Mouse (Mus musculus) kidney, embryonic 14.5 days (tissue): Measurements from ENCODE around the gene Atxn1. TPM values are rescaled to one million over a fixed set of nuclear protein-coding genes. Genes with fewer than 3 reads are reported as not detected.

Experiments
- ATAC-seq: fragments of 200-750 bp; cut with Nextera tagmentation; 2 replicates; pipeline ENCODE4 v1.8.0; 2017; ENCODE audit warnings: moderate number of reproducible peaks, mild to moderate bottlenecking, moderate TSS enrichment, moderate library complexity; ENCODE audit not compliant: low FRiP score, low TSS enrichment
- H3K27ac ChIP-seq: fragments of 300-500 bp; sonication (generic); 2 replicates; pipeline ENCODE4 v1.5.1; 2014; ENCODE audit warnings: low read depth, mild to moderate bottlenecking, low read length, moderate library complexity, mixed read lengths
- H3K27me3 ChIP-seq: fragments of 300-500 bp; sonication (generic); 2 replicates; pipeline ENCODE4 v1.6.1; 2014; ENCODE audit warnings: mild to moderate bottlenecking, low read length; ENCODE audit not compliant: control insufficient read depth, insufficient read depth
- H3K36me3 ChIP-seq: fragments of 300-500 bp; sonication (generic); 2 replicates; pipeline ENCODE4 v1.6.1; 2014; ENCODE audit warnings: low read length, mixed read lengths; ENCODE audit not compliant: control insufficient read depth, insufficient read depth
- H3K4me1 ChIP-seq: fragments of 300-500 bp; sonication (generic); 2 replicates; pipeline ENCODE4 v1.6.1; 2014; ENCODE audit warnings: low read length, mixed read lengths; ENCODE audit not compliant: control insufficient read depth, insufficient read depth
- H3K4me2 ChIP-seq: fragments of 300-500 bp; sonication (generic); replicated peaks from 2 replicates; pipeline ENCODE4 v1.6.1; 2014; ENCODE audit warnings: low read depth, mild to moderate bottlenecking, low read length
- H3K4me3 ChIP-seq: fragments of 300-500 bp; sonication (generic); 2 replicates; pipeline ENCODE4 v1.5.1; 2014; ENCODE audit warnings: mild to moderate bottlenecking, low read length
- H3K9ac ChIP-seq: fragments of 300-500 bp; sonication (generic); 2 replicates; pipeline ENCODE4 v1.6.1; 2014; ENCODE audit warnings: low read depth, mild to moderate bottlenecking, low read length, moderate library complexity
- H3K9me3 ChIP-seq: fragments of 300-500 bp; sonication (generic); 2 replicates; pipeline ENCODE4 v1.6.1; 2016; ENCODE audit warnings: low read length; ENCODE audit not compliant: control insufficient read depth
- WGBS: fragments of 180-500 bp; shearing (Covaris S2); extraction: QIAGEN DNeasy Blood & Tissue Kit; methylation state at CpG from one replicate; pipeline ENCODE4 v1.1.7; 2014; 5-methylcytosine and 5-hydroxymethylcytosine counted together
- polyA plus RNA-seq: library from polyadenylated mRNA; unstranded; fragments of >200 nt; fragmentation: Nextera tagmentation; extraction: Ambion mirVana; gene quantifications from 2 replicates; pipeline ENCODE4 v1.2.1, GENCODE M21; 2014

The Atxn1 gene
- polyA plus RNA-seq, 1 experiment from 2014 or later: 4.0 TPM

DNA sequence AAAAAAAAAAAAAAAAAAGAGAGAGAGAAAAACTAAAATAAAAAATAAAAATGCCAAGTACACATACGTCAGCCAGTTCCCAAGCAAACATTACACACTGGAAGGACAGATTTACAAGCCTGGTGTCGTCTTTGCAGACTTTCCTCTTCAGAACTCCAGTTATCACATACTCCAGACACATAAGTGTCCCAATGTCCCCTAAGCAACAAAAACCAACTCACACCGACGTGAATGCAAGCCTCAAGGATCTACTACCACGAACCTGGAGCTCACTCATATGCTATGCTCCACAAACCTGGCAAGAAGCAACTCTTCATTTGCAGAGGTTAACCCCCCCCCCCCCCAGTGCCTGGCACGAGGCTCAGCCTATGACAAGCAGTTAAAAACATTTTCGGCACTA is 136.8 kb downstream of the Atxn1 start:
- Histone ChIP-seq H3K4me3 (no peak overlapping the region), H3K9me3 (no peaks in the 10 kb centered on the region), H3K27me3 (no peaks in the 10 kb centered on the region), H3K27ac (no peak overlapping the region), H3K9ac (no peak overlapping the region), H3K4me1 (no peaks in the 10 kb centered on the region), H3K36me3 (no peaks in the 10 kb centered on the region), H3K4me2 (no peak overlapping the region)
- ATAC-seq: no peak
- WGBS: 70% methylated on average over 7 of the region's 7 CpGs

DNA sequence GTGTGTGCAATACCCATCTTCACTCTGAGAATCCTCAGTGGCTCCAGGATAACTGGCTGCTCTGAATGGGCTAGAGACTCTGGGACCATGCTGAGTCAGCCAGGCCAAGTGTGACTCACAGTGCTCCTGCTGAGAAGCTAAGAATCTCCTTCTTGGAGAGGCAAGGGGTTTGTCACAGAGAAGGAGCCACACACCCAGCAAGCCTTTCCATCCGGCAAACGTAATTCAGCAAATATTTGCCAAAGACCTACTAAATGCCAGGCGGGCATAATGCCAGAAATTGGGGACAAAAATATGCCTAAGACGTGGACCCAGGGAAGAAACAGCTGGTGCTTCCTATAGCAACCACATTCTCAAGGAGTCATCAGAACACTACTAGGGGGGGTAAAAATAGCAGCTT is 137.2 kb downstream of the Atxn1 start:
- 83% methylated on average over 4 of the region's 4 CpGs for WGBS
- Histone ChIP-seq H3K27me3 (no peaks in the 10 kb centered on the region), H3K4me3 (no peak overlapping the region), H3K27ac (no peak overlapping the region), H3K9me3 (no peaks in the 10 kb centered on the region), H3K4me2 (no peak overlapping the region), H3K9ac (no peak overlapping the region), H3K4me1 (no peaks in the 10 kb centered on the region), H3K36me3 (no peaks in the 10 kb centered on the region)
- no peak for ATAC-seq

DNA sequence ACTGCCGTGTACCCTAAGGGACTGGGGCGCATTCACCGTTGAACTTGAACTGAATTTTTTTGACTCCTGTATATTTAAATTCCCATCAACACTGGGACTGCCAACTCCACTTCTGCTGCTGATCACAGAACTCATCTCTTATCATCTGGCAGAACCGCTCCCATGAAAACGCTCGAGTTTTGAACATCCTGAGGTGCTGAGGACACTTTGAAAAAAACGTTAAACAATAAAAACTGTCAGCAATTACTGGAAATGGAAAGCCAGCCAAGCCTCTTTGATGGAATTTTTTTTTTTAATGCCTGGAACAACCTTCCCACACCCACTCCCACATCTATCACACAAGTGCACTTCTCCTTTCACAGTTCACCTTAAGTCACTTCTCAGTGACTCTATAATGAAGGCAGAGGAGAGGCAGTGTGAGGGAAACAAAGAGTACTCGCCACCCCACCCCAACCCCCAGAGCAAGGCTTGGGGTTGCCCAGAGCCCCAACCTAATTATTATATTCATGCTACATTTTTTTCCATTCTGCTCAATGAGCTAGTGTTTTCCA is 137.7 kb downstream of the Atxn1 start:
- WGBS: 70% methylated on average over 8 of the region's 8 CpGs
- no peak overlapping the region for H3K9ac ChIP-seq
- H3K4me3 ChIP-seq: no peak overlapping the region
- H3K27me3 ChIP-seq: no peaks in the 10 kb centered on the region
- no peak overlapping the region for H3K27ac ChIP-seq
- no peak for ATAC-seq
- H3K9me3 ChIP-seq: no peaks in the 10 kb centered on the region
- no peaks in the 10 kb centered on the region for H3K36me3 ChIP-seq
- no peaks in the 10 kb centered on the region for H3K4me1 ChIP-seq
- no peak overlapping the region for H3K4me2 ChIP-seq

DNA sequence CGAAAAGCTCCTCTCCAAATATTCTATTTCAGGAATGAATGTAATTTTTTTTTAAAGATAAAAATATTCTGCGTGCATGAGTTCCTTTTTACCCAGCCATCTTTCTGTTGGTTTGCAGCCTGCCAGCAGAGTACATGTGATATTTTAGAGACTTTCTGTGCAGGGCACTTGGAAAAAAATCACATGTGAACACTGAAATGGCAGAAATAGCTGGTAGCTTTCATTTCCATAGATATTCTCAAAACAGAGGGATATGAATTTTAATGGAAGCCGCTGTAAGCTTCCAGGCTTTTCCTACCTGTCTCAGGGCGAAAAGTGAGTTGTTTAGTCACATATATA is 142.3 kb downstream of the Atxn1 start:
- WGBS: 94% methylated on average over 4 of the region's 4 CpGs
- no peaks in the 10 kb centered on the region for H3K36me3 ChIP-seq

DNA sequence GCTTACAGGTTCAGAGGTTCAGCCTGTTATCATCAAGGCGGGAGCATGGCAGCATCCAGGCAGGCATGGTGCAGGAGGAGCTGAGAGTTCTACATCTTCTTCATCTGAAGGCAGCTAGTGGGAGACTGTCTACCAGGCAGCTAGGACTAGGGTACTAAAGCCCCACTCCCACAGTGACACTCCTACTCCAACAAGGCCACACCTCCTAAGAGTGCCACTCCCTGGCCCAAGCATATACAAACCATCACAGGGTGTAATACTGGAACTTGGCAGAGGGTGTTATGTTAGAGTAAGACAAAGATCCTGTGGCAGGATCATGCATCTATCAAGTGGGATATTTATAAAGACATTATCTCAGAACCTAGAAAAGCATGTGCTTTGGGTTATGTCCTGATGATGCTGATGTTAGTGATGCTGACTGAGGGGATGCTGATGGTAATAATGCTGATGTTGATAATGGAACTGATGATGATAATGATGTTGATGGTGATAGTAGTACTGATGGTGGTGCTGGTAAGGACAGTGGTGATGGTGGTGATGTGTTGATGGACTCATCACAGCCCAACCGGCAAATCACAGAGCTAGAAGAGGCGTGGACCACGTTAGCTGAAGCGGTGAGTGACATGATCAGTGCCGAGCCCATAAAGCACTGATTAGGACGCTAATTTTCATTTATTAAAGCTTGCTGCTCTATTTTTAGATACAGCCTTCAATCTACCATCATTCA is 142.9 kb downstream of the Atxn1 start:
- Histone ChIP-seq H3K4me1 (no peaks in the 10 kb centered on the region), H3K27ac (no peak overlapping the region), H3K36me3 (no peaks in the 10 kb centered on the region), H3K27me3 (no peaks in the 10 kb centered on the region), H3K4me3 (no peak overlapping the region), H3K4me2 (no peak overlapping the region), H3K9ac (no peak overlapping the region), H3K9me3 (no peaks in the 10 kb centered on the region)
- ATAC-seq: no peak
- 93% methylated on average over 7 of the region's 7 CpGs for WGBS

More for the DNA sequence above, 142.3 kb downstream of the Atxn1 start:
- ATAC-seq: no peak
- no peak overlapping the region for H3K27ac ChIP-seq
- no peak overlapping the region for H3K4me2 ChIP-seq
- no peaks in the 10 kb centered on the region for H3K27me3 ChIP-seq
- no peak overlapping the region for H3K4me3 ChIP-seq
- no peak overlapping the region for H3K9ac ChIP-seq
- no peaks in the 10 kb centered on the region for H3K9me3 ChIP-seq
- H3K4me1 ChIP-seq: no peaks in the 10 kb centered on the region

DNA sequence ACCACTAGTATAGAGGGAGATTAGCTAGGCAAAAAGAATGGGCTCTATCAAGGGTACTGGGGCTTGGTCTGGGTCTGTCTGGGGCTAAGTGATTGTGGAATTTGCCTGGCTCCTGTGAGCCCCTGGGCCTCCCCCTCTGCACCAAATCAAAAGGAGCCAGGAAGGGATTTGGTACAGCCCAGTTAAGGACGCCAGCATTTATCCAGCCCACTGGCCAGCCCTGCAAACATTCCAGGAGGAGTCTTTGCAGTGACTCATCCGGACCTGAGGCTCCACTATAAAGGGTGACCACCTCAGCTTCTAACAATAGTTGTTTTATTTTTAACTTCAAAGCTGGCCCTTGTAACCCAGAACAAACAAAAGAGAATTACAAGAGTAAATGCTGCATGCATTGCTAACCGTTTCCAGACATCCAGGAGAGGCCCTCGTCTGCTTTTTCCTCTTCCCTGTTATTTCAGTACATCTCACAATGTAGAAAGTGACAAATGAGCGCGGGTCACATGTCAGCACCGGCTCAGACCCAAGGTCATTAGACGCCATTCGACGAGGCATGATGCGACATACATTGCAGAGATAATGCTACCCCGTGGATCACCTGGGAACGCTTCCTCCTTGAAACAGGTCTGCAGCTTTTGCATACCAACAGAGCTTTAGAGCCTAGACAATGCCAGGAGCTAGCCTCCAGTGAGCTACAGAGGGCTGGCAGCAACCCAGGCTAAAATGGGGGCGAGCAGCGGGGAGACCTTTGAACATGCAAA is 144.2 kb downstream of the Atxn1 start:
- WGBS: 47% methylated on average over 15 of the region's 15 CpGs

DNA sequence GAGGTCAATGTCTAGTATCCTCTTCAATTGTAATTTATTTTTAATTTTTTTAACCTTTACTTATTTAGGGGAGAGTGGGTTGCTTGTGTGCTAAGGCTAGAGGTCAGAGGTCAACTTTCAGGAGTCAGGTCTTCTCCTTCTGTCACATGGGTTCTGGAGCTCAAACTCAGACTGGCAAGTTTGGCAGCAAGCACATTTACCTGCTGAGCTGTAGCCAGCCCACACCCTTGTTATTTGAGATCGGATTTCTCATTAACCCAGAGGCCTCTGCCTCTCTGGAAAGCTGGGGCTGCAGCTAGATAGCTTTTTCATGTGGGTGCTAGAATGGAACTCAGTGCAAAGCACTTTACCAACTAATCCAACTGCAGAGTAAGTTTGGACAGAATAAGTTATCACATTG is 148.1 kb downstream of the Atxn1 start:
- no peak for ATAC-seq
- H3K27me3 ChIP-seq: no peaks in the 10 kb centered on the region
- H3K9ac ChIP-seq: no peak overlapping the region
- WGBS: 42% methylated on average over 1 of the region's 1 CpGs
- H3K36me3 ChIP-seq: no peaks in the 10 kb centered on the region
- no peak overlapping the region for H3K27ac ChIP-seq
- no peaks in the 10 kb centered on the region for H3K9me3 ChIP-seq
- H3K4me1 ChIP-seq: no peaks in the 10 kb centered on the region
- H3K4me2 ChIP-seq: no peak overlapping the region
- no peak overlapping the region for H3K4me3 ChIP-seq

More for the DNA sequence above, 144.2 kb downstream of the Atxn1 start:
- no peak overlapping the region for H3K4me2 ChIP-seq
- H3K27ac ChIP-seq: no peak overlapping the region
- H3K27me3 ChIP-seq: no peaks in the 10 kb centered on the region
- H3K4me1 ChIP-seq: no peaks in the 10 kb centered on the region
- H3K9ac ChIP-seq: no peak overlapping the region
- ATAC-seq: no peak
- H3K9me3 ChIP-seq: no peaks in the 10 kb centered on the region
- H3K36me3 ChIP-seq: no peaks in the 10 kb centered on the region
- no peak overlapping the region for H3K4me3 ChIP-seq

DNA sequence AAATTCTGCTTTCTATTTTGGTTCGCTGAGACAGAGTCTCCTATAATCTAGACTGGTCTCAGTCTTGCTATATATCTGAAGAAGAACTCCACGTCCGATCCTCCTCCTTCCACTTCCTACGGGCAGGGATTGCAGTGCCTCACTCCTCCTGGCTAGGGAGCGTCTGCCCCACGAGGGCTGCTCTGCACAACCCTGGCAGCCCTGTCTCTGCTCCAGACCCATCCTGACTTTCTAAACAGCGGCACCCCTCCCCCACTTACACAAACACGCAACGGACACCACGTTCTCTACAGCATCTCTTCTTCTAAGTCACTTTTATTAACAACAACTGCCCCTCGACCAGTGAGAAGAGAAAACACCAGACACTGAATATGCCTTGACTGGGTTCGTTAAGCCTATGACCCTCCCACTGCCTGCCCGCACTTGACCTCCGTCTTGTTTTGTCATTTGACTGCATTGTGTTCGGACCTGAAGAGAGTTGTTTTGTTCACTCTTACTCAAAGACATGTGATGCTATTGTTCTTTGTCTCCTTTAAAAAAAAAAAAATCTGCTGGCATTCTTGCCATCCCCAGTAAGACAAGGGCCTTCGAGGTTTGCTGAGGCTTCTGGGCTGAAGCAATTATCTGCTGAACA is 154.9 kb downstream of the Atxn1 start:
- no peak overlapping the region for H3K4me3 ChIP-seq
- peak overlapping the region; percentile 26 for H3K4me2 ChIP-seq
- no peaks in the 10 kb centered on the region for H3K9me3 ChIP-seq

DNA sequence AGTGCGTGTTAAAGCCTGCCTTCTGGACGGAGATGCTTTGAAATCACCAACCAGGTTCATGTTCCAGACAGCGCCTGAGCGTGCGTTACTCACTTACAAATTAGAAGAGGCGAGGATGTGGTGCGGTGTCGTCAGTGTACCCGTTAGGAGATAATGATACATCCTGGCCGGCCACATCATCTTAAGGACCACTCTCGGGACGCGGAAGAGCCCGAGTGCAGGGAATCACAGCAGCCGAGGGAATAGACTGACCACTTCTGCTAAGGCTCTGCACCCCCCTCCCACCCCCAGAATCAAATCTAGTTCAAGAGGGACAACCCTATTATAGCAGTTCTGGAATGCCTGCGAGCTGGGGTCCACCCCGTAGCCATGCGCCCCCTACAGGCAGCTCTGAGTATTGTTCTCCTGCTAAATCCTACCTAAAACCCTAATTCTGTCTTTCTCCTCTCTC is 157.2 kb downstream of the Atxn1 start:
- no peak overlapping the region for H3K4me2 ChIP-seq
- no peak overlapping the region for H3K9ac ChIP-seq
- WGBS: 72% methylated on average over 18 of the region's 18 CpGs
- no peaks in the 10 kb centered on the region for H3K27me3 ChIP-seq
- no peak overlapping the region for H3K27ac ChIP-seq
- ATAC-seq: no peak
- H3K4me3 ChIP-seq: no peak overlapping the region
- H3K9me3 ChIP-seq: no peaks in the 10 kb centered on the region
- no peaks in the 10 kb centered on the region for H3K36me3 ChIP-seq
- peaks cover 14% of the 10 kb centered on the region for H3K4me1 ChIP-seq

More for the DNA sequence above, 154.9 kb downstream of the Atxn1 start:
- Histone ChIP-seq H3K4me1 (peaks cover 14% of the 10 kb centered on the region), H3K36me3 (no peaks in the 10 kb centered on the region), H3K9ac (no peak overlapping the region), H3K27me3 (no peaks in the 10 kb centered on the region), H3K27ac (peak overlapping the region; percentile 32; the same call in 1 of the 2 replicates)
- ATAC-seq: peak; percentile 79
- WGBS: 20% methylated on average over 16 of the region's 16 CpGs
